Mouse (Mus musculus) testis, adult 2 months (tissue): ENCODE data around the gene Por.

ENCODE experiments used
- CTCF ChIP-seq: fragments of 200-500 bp; IDR thresholded peaks from 2 replicates; pipeline ENCODE4 v1.5.1; 2012; ENCODE audit warnings: low read depth, mild to moderate bottlenecking, inconsistent platforms, low read length, moderate library complexity; ENCODE audit not compliant: control insufficient read depth, insufficient read depth, insufficient replicate concordance
- POLR2A ChIP-seq: fragments of 200-500 bp; IDR thresholded peaks from 2 replicates; pipeline ENCODE4 v1.6.1; 2012; ENCODE audit warnings: low read depth, mild to moderate bottlenecking, inconsistent platforms, low read length, moderate library complexity; ENCODE audit not compliant: control insufficient read depth

GRCm38 (mm10) chr5:135764971-135765370 lies 95.1 kb downstream of the Por start:
- no peak for TF ChIP-seq CTCF
- TF ChIP-seq POLR2A, result no peak
